Mouse (Mus musculus): ENCODE data around the gene Gm3424.
"Not testable (repeated sequence)": the region's sequence is repeated elsewhere in the genome, so short reads cannot be mapped to it uniquely, and the experiment has no call there.

The Gm3424 gene

DNA sequence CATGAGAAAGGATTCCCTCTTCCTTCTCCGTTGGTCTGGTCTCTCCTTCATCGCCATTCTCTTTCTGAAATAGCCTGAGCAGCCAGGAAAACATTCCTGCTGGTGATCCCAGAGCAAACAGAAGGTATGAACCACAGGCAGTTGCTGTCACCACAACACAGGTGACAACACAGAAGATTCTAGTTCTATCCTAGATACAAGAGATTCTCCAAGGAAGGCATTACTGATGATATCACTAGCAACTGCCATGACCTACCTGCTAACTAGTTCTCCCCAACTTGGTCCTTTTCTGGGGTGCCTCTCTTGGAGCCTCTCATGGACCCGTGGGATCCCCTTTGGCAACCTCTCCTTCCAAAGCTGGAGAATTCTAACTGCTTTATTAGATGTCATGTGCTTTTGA, at the start of gene Gm3424:
Gene Gm3424, minus strand, starts transcription at position 101 of the 400 bp plus-strand sequence.
- DNase-seq (ENCODE audit: low read depth, low spot score), result not testable (repeated sequence)

DNA sequence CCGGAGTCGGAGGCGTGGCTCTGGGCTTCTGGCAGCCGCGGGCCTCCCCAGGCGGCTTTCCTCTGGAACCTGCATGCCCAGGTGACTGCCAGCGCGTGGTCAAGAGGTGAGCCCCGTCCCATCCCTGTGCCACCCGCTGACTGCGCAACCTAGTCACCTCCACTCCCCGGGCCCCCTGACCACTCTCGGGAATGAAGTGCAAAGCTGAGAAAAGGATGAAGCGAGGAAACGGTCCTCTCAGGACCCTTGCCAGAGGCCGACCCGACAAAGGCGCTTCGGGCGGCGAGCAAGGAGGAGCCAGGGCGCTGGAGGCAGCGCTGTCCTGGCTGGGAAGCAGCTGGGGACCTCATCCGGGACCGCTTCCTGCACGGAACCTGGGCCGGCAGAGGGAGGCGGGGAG, 49.7 kb upstream of the Gm3424 start:
- not testable (repeated sequence) for DNase-seq (ENCODE audit: low read depth, low spot score)

DNA sequence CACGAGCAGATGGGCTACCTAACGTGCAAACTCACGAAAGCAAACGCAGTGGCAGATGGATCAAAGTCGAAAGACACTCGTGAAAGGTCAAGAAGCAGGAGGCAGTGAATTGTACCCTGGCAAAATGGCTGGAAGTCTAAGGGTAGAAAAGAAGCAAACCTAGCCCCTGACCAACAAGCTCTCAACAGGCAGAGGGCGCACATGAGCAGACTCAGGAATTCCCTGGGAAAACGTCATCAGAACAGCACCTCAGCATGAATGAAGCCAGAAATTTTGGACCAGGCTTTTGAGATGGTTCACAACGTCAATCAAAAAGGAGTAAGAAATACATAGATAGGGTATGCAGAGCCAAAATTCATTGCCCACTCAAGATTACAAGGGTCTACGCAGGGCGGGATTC, 49.0 kb upstream of the Gm3424 start:
- peak; percentile 55 for DNase-seq (ENCODE audit: low read depth, low spot score)

DNA sequence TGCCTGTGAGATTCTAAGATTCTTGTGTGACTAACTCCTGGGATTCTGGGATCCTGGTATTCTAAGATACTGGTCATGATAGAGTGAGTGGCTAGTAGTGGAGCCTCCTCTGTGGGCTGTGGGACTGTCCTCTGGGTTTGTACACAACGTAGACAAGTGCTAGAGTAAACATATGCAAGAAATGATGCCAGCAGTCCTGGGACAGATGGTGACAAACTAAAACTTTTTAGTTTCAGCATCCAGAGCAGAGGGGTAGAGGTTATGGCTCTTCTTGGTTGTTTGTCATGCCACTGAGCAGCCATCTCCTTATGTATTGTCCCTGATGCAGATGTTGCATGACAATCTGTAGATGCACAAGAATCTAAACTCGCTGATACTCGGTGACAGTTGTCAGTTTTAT, 25.8 kb upstream of the Gm3424 start:
- DNase-seq (ENCODE audit: low read depth, low spot score), result not testable (repeated sequence)

DNA sequence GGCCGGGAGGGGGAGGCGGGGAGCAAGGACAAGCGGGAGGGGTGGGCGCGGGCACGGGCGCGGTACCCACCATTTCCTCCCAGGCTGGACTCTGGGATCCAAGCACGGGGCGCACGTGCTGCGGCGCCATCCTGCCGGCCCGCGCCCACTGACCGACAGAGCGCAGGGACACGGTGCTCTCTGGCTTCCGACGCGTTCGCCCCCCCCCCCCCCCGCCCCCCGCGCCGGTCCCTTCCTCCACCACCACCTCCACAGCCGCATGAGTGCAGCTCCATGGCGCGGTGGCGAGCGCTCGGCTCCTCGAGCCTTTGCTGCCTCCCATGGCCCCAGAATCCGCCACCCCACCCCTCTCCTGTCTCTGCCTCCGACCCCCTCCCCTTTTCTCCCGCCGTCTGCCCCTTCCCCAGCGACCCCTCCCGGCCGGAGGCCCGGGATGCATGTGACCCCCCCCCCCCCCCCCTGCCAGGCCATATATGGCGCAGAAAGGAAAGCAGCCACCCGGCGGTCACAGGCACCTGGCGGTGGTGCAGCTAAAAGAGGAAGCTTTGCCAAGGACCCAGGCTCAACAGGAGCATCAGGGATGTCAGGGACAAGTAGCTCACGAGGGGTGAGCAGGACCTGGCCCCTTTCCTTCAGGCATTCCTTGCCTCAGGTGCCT, 17.3 kb downstream of the Gm3424 start:
- DNase-seq (ENCODE audit: low read depth, low spot score), result not testable (repeated sequence)

DNA sequence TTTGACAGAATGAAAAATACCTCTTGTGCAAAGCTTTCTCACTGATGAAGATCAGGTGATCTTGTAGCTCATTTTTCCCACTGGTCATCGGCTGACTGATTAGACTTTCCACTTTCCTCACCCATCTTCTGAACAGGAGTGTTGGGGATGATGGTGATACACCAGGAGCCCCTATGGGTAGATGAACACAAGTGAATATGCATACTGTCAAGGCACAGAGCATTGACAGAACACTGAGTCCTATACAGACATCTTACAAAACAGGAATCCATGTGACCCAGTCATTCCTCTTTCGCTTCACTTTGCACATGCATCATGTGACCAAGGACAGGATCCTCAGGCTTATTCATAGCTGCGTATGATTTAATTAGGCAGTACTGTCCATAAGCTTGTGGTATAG, 22.2 kb downstream of the Gm3424 start, which contains the start of gene Gm3383:
Gene Gm3383, minus strand, starts transcription at position 101 of the 400 bp plus-strand sequence.
- not testable (repeated sequence) for DNase-seq (ENCODE audit: low read depth, low spot score)

All from ZHBTc4 (cell line).